Mouse (Mus musculus) midbrain, embryonic 10.5 days (tissue): ENCODE measurements around the gene Arhgef18. TPM values are rescaled to one million over a fixed set of nuclear protein-coding genes. Genes with fewer than 3 reads are reported as not detected.
A peak's percentile ranks its signal among the peaks of the same experiment; 100 is the strongest.

Experiments
- DNase-seq: peaks from one replicate; pipeline ENCODE4 v3.0.0-alpha.2; 2017; ENCODE audit warnings: low spot score
- H3K27ac ChIP-seq: fragments of 300-500 bp; sonication (generic); replicated peaks from 2 replicates; pipeline ENCODE4 v1.5.1; 2016; ENCODE audit warnings: mild to moderate bottlenecking
- H3K27me3 ChIP-seq: fragments of 300-500 bp; sonication (generic); 2 replicates; pipeline ENCODE4 v1.6.1; 2016; ENCODE audit warnings: low read depth, mild to moderate bottlenecking; ENCODE audit not compliant: poor library complexity, severe bottlenecking
- H3K36me3 ChIP-seq: fragments of 300-500 bp; sonication (generic); 2 replicates; pipeline ENCODE4 v1.6.1; 2016; ENCODE audit warnings: mild to moderate bottlenecking, moderate library complexity
- H3K4me1 ChIP-seq: fragments of 300-500 bp; sonication (generic); 2 replicates; pipeline ENCODE4 v1.6.1; 2016
- H3K4me3 ChIP-seq: fragments of 300-500 bp; sonication (generic); 2 replicates; pipeline ENCODE4 v1.5.1; 2016; ENCODE audit warnings: mild to moderate bottlenecking, moderate library complexity
- H3K9me3 ChIP-seq: fragments of 300-500 bp; sonication (generic); replicated peaks from 2 replicates; pipeline ENCODE4 v1.6.1; 2016; ENCODE audit warnings: mild to moderate bottlenecking
- WGBS: fragments of 180-500 bp; shearing (Covaris S2); methylation state at CpG from one replicate; pipeline ENCODE4 v1.1.7; 2016; 5-methylcytosine and 5-hydroxymethylcytosine counted together
- polyA plus RNA-seq: library from polyadenylated mRNA; unstranded; fragments of >200 nt; fragmentation: Nextera tagmentation; extraction: Ambion mirVana; gene quantifications from 2 replicates; pipeline ENCODE4 v1.2.1, GENCODE M21; 2016

Arhgef18 gene
- polyA plus RNA-seq, 1 experiment from 2014 or later, result 10.3 TPM

DNA sequence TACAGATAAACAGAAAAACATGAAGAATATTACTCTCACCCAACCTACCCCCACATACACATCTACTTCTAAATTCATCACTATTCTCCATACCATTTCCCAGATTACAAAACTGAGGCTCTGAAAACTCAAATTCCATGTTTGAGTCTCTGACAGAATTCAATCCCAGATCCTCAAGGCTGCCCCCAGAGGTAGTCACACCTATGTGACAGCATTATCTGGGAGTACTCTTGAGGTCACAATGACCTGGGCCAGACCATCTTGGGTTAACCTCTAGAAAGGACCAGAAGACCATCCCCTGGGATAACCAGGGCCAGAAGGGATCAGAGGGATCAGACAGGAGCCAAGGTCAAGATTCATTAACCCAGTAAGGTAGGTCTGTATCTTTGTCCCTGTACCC, 77.8 kb downstream of the Arhgef18 start, which contains the start of gene Tex45:
Gene Tex45 (plus strand): TSS at position 301 of the 400 bp plus-strand sequence.
- no peaks in the 10 kb centered on the region for H3K36me3 ChIP-seq
- peaks cover 7% of the 10 kb centered on the region for H3K27me3 ChIP-seq
- peaks cover 11% of the 10 kb centered on the region for H3K4me1 ChIP-seq
- no peak within 1 kb of the TSS for H3K27ac ChIP-seq
- no peak within 1 kb of the TSS for H3K4me3 ChIP-seq
- no peaks in the 10 kb centered on the region for H3K9me3 ChIP-seq
- no peak for DNase-seq

DNA sequence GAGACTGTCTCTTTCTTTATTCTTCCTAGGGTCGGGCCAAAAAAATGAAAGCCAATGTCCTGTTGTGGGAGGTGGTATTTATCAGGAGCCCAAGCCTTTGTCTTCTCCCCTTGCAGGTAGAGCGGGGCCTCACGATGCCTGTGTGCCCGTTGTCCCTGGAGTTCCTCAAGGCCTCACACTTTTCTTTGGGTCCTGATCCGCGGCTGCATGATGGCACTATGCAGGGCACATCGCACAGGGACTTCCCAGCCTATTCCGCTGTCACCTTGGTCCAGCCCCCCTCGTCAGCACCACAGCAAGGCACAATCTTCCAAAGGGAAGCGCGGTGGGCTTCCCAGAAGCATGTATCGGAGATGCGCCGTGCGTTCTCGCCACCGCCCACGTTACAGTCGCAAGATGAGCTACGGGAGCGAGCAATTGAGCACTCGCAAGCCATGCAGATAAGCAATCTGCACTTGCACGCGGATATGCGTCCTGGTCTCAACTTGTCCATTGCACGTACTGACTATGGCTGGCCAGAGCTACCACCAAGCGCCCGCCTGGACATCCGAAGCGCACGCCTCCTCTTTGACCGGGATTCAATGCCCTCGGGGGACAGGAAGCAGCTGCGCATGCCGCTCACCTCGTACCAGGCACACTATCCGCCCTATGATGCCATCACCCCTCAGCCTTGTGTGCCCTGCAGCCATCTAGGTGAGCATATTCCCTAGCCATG, 83.1 kb downstream of the Arhgef18 start:
- no peak for DNase-seq
- H3K9me3 ChIP-seq, result no peaks in the 10 kb centered on the region
- H3K4me3 ChIP-seq, result peak overlapping the region; percentile 40
- no peak overlapping the region; the same call in 1 of the 2 replicates for H3K27ac ChIP-seq
- WGBS, result 30% methylated on average over 37 of the region's 37 CpGs
- H3K4me1 ChIP-seq, result no peaks in the 10 kb centered on the region
- H3K27me3 ChIP-seq, result peaks cover 30% of the 10 kb centered on the region
- no peaks in the 10 kb centered on the region for H3K36me3 ChIP-seq

DNA sequence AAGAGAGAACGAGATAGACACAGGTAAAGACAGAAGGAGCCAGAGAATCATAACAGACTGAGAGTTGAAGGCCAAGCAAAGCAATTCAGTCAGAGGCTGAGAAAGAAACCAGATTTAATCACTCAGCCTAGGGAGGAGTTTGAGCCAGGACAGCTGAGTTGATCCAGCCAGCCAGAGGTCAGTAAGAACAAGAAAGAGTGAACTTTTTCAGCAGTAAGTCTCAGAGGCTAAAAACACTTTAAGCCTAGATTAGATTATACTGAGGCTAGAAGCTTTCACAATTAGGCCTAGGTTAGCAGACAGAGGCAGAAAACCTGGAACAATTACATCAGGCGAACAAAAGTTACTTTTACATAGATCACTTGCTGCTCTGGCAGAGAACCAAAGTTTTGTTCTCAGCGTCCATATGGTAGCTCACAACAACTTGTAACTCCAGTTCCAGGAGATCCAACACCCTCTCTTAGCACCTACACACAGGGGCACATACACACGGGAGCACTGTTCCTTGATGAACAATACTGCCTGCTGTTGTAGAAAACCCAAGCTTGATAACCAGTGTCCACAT, 87.5 kb downstream of the Arhgef18 start:
- no peaks in the 10 kb centered on the region for H3K36me3 ChIP-seq
- H3K9me3 ChIP-seq, result no peaks in the 10 kb centered on the region
- no peak for DNase-seq
- H3K4me3 ChIP-seq, result no peak overlapping the region
- H3K27ac ChIP-seq, result no peak overlapping the region
- WGBS, result 84% methylated on average over 4 of the region's 4 CpGs
- H3K4me1 ChIP-seq, result no peaks in the 10 kb centered on the region
- peaks cover 25% of the 10 kb centered on the region for H3K27me3 ChIP-seq

DNA sequence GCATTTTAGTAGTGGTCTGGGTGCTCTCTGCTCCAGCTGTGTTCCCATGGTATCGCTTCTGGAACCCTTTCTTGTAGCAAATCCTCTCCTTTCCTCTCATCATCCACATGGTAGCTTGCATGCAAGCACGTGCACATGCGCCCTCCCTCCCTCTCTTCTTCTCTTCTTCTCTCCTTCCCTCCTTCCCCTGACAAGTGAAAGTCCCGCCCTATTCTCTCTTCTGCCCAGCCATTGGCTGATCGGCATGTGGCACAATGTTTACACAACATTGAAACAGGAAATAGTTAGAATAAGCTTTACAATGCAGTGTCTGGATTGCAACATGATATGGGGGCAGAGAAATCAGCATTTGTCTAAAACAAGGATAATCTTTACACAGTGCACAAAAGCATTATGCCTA, 88.8 kb downstream of the Arhgef18 start:
- no peaks in the 10 kb centered on the region for H3K36me3 ChIP-seq
- no peaks in the 10 kb centered on the region for H3K4me1 ChIP-seq
- WGBS, result 64% methylated on average over 5 of the region's 5 CpGs

DNA sequence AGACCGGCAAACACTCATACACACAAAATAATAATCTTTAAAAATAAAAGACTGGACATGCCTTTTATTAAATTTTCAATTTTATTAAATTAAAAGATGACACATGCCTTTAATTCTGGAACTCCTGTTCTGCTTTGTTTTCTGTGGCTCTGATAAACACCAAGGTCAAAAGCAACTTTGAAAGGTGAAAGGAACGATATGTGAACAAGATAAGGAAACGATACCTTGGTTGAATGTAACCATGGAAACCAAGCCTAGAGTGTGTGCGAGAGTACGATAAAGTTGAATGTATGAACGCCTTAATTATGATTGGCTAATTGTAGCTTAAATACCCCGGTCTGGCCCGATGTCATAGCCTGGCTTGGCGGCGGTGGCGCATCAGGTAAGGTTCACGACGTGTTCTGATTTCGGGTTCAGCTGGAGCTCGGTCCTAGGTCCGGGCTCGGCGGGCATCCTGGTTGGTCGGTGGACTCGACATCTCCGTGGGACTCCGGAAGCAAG, 89.5 kb downstream of the Arhgef18 start:
- Histone ChIP-seq H3K27ac (no peak overlapping the region), H3K27me3 (peaks cover 6% of the 10 kb centered on the region), H3K9me3 (no peaks in the 10 kb centered on the region), H3K4me3 (no peak overlapping the region), H3K36me3 (no peaks in the 10 kb centered on the region), H3K4me1 (no peaks in the 10 kb centered on the region)
- WGBS, result 86% methylated on average over 22 of the region's 22 CpGs
- no peak for DNase-seq

More for the DNA sequence above, 88.8 kb downstream of the Arhgef18 start:
- DNase-seq, result no peak
- Histone ChIP-seq H3K4me3 (no peak overlapping the region), H3K27ac (no peak overlapping the region), H3K9me3 (no peaks in the 10 kb centered on the region), H3K27me3 (peaks cover 12% of the 10 kb centered on the region)

DNA sequence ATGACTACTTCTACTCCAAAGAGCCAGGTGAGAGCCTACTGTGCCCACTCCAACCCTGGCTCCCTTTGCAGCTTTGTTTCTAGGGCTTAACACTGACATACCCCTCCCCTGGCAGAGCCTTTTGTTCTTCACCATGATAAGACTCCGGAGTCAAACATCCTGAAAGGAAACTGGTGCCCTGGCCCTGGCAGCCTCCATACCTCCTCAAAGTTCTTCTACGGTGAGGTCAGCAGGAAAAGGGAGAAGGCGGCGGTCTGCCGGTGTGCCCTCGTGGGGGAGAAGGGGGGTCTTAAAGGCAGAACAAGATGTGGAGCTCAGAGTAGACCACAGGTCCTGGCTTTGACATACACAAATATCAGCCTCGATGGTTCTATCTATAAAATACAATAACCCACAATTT, 90.7 kb downstream of the Arhgef18 start:
- no peak for DNase-seq
- Histone ChIP-seq H3K4me3 (no peak overlapping the region), H3K9me3 (no peaks in the 10 kb centered on the region; the same call in 1 of the 2 replicates), H3K27me3 (no peaks in the 10 kb centered on the region), H3K4me1 (no peaks in the 10 kb centered on the region), H3K36me3 (no peaks in the 10 kb centered on the region), H3K27ac (no peak overlapping the region)
- WGBS, result 91% methylated on average over 7 of the region's 7 CpGs

DNA sequence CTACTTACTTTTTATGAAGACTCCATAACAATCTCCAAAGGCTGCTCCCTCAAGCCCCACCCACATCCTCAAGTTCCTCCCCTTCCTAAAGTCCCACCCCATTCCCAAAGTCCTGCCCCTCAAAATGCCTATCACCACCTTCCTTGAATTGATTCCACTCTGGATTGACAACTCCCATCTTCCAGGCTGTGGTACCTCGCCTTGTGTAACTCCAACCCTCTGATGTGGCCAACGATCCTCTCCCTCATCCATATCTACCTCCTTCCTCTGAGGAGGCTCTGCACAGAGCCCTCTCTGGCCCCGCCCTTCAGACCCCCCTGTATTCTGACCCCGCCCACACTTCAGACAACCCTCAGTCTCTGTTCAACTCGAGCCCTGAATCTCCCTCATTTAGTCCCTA, 92.4 kb downstream of the Arhgef18 start:
- Histone ChIP-seq H3K36me3 (no peaks in the 10 kb centered on the region), H3K9me3 (no peaks in the 10 kb centered on the region; the same call in 1 of the 2 replicates), H3K4me1 (no peaks in the 10 kb centered on the region), H3K4me3 (no peak overlapping the region), H3K27me3 (no peaks in the 10 kb centered on the region), H3K27ac (no peak overlapping the region)
- WGBS, result 34% methylated on average over 5 of the region's 5 CpGs
- DNase-seq, result no peak

DNA sequence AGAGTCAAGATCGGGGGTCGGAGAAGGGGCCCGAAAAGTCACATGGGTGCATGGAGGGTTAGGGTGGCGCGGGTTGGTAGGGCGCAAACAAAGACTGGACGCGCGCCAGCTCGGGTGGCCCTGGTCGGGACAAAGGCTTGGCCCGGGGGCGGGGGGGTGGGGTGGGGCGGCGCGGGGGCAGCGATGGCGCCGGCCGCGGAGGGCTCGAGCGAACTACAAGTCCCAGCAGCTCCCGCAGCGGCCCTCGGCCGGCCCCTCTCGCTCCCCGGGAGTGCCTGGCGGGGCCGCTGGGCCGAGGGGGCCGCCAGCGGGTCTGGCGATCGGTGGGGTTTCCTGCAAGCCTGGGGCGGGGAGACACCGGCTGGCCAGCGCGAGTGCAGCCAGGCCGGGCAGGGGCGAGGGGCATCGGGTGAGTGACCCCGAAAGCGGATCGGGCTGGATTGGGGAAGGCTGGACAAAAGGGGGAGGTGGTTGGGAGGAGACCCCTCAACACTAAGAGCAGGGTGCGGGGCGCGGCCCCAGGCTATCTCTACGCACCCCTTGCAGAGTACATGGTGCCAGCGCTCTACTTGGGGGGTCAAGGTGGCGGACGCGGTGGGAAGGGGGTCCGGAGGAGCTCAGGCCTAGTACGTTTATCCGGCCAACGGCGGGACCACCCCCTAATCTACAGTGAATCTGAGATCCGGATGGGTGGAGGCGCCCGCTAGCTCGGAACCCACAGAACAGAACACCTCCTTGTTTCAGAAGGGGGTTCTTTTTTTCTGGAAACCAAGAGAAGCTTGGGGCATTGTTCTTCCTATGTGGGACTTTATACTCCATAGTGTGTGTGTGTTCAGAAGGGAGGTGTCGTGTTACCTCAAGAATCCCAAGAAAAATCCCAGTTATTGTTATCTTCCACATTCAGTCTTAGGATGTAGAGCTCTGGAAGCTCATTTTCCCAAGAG, 100.4 kb downstream of the Arhgef18 start, which contains the start of gene Zfp358:
Gene Zfp358 (plus strand): TSS at position 238 of the 944 bp plus-strand sequence.
- H3K9me3 ChIP-seq, result peaks cover 23% of the 10 kb centered on the region
- WGBS, result 1% methylated on average over 64 of the region's 64 CpGs
- peak within 1 kb of the TSS; percentile 90 for H3K4me3 ChIP-seq
- H3K4me1 ChIP-seq, result peaks cover 25% of the 10 kb centered on the region
- H3K27ac ChIP-seq, result peak within 1 kb of the TSS; percentile 99
- peaks cover 42% of the 10 kb centered on the region for H3K36me3 ChIP-seq
- H3K27me3 ChIP-seq, result no peaks in the 10 kb centered on the region
- DNase-seq, result peak; percentile 91

DNA sequence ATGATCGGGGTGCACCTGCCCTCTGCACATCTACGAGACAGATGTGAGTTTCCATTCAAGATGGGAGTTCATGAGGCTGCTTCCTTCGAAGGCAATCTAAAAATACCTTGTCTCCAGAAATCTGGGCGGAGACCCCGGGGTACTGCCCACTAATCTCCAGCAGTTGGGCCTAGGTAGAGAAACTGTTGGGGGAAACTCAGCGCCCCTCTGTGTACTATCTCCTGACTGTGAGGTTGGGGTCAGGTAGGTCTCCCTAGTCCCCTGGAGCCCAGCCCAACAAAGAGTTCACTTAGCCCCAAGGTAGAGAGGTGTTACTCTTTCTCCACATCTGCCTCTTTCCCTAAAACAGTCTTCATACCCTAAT, 101.0 kb downstream of the Arhgef18 start:
- Histone ChIP-seq H3K27ac (peak overlapping the region; percentile 99), H3K4me1 (peaks cover 25% of the 10 kb centered on the region), H3K9me3 (peaks cover 23% of the 10 kb centered on the region), H3K4me3 (peak overlapping the region; percentile 90), H3K27me3 (no peaks in the 10 kb centered on the region), H3K36me3 (peaks cover 45% of the 10 kb centered on the region)
- DNase-seq, result no peak
- 59% methylated on average over 6 of the region's 6 CpGs for WGBS

DNA sequence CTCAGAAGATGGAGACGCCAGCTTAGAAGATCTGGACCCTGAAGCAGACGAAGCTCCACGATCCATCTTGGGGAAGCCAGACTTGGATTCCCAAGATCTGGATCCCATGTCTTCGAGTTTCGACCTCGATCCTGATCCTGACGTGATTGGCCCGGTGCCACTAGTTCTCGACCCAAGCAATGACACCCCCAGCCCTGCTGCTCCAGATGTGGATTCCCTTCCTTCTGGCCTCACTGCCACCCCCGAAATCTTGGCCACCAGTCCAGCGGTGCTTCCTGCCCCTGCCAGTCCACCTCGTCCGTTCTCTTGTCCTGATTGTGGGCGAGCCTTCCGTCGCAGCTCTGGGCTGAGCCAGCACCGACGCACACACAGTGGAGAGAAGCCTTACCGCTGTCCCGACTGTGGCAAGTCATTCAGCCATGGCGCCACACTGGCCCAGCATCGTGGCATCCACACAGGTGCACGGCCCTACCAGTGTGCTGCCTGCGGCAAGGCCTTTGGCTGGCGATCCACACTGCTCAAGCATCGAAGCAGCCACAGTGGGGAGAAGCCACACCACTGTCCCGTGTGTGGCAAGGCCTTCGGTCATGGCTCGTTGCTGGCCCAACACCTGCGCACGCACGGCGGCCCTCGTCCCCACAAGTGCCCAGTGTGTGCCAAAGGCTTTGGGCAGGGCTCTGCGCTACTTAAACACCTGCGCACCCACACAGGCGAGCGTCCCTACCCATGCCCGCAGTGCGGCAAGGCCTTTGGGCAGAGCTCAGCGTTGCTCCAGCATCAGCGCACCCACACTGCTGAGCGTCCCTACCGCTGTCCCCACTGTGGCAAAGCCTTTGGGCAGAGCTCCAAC, 103.0 kb downstream of the Arhgef18 start:
- peaks cover 32% of the 10 kb centered on the region for H3K4me1 ChIP-seq
- H3K27me3 ChIP-seq, result no peaks in the 10 kb centered on the region
- H3K4me3 ChIP-seq, result peak overlapping the region; percentile 19; the same call in 1 of the 2 replicates
- peaks cover 45% of the 10 kb centered on the region for H3K36me3 ChIP-seq
- H3K27ac ChIP-seq, result no peak overlapping the region
- peaks cover 23% of the 10 kb centered on the region for H3K9me3 ChIP-seq
- DNase-seq, result no peak
- WGBS, result 93% methylated on average over 44 of the region's 44 CpGs

DNA sequence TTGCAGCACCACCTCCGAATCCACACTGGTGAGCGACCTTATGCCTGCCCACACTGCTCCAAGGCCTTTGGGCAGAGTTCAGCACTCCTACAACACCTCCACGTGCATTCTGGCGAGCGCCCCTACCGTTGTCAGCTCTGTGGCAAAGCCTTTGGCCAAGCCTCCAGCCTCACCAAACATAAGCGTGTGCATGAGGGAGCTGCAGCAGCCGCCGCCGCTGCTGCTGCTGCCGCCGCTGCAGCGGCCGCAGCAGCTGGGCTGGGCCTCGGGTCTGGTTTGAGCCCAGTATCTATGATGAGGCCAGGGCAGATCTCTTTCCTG, 103.6 kb downstream of the Arhgef18 start:
- no peak for DNase-seq
- Histone ChIP-seq H3K36me3 (peaks cover 45% of the 10 kb centered on the region), H3K9me3 (peaks cover 23% of the 10 kb centered on the region), H3K4me1 (peaks cover 38% of the 10 kb centered on the region), H3K4me3 (peak overlapping the region; percentile 19; the same call in 1 of the 2 replicates), H3K27ac (no peak overlapping the region), H3K27me3 (no peaks in the 10 kb centered on the region)
- 92% methylated on average over 15 of the region's 15 CpGs for WGBS

DNA sequence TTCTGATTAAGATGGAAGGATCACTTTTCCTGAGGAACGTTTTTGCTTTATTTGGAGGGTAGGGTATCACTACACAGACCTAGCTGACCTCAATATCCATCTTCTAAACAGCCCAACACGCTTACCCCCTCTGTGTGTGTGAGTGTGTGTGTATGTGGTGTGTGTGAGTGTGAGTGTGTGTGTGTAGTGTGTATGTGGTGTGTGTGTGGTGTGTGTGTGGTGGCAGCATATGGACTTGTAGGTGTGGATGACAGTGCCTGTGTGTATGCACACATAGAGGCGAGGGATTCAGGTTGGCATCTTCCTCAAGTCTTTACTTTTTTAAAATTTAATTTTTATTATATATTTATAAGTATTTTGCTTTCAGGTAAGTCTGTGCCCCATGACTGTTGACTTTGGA, 105.8 kb downstream of the Arhgef18 start:
- Histone ChIP-seq H3K9me3 (peaks cover 23% of the 10 kb centered on the region), H3K27me3 (no peaks in the 10 kb centered on the region), H3K4me1 (peaks cover 40% of the 10 kb centered on the region), H3K27ac (no peak overlapping the region), H3K4me3 (no peak overlapping the region), H3K36me3 (peaks cover 45% of the 10 kb centered on the region)
- DNase-seq, result no peak
- 89% methylated on average over 3 of the region's 3 CpGs for WGBS
